Mouse (Mus musculus) hematopoietic multipotent progenitor cell, adult 10-12 weeks (in vitro differentiated cells): ENCODE data around the gene Gm21294. TPM values are rescaled to one million over a fixed set of nuclear protein-coding genes. Genes with fewer than 3 reads are reported as not detected.

ENCODE experiments used
- polyA plus RNA-seq: library from polyadenylated mRNA; stranded (reverse); fragments of >175 nt; gene quantifications from 2 replicates; pipeline ENCODE4 v1.2.3, GENCODE M21; 2012; ENCODE audit warnings: low replicate concordance

The Gm21294 gene
- polyA plus RNA-seq: not detected in 2 replicates

GRCm38 (mm10) chrY:89052506-89052905 is at the start of gene Gm21294:
Gene Gm21294 (plus strand): TSS chrY:89052806.

